Mouse (Mus musculus) urinary bladder, postnatal 14 days (tissue): ENCODE results near the gene Myl3.

Source experiments
- DNase-seq: peaks from one replicate; pipeline ENCODE4 v3.0.0; 2021; ENCODE audit warnings: low spot score

Gene Myl3

GRCm38 (mm10) chr9:110731859-110732258 lies 9.8 kb upstream of the Myl3 start:
- DNase-seq = no peak

- peak; percentile 84 for DNase-seq
These were observed 9.0 kb upstream of the Myl3 start for GRCm38 (mm10) chr9:110732623-110733022.

GRCm38 (mm10) chr9:110733102-110733501 lies 8.6 kb upstream of the Myl3 start:
- DNase-seq = no peak

GRCm38 (mm10) chr9:110734154-110734553 lies 7.5 kb upstream of the Myl3 start:
- no peak for DNase-seq

GRCm38 (mm10) chr9:110736362-110736761 lies 5.3 kb upstream of the Myl3 start:
- DNase-seq = no peak

- no peak for DNase-seq
These were observed 3.6 kb upstream of the Myl3 start for GRCm38 (mm10) chr9:110738054-110738453.

GRCm38 (mm10) chr9:110739961-110740360 lies 1.7 kb upstream of the Myl3 start:
- DNase-seq = no peak

GRCm38 (mm10) chr9:110742295-110742950 lies 762 bp downstream of the Myl3 start:
- DNase-seq = peak; percentile 10

- DNase-seq = peak; percentile 19
These were observed 1.3 kb downstream of the Myl3 start for GRCm38 (mm10) chr9:110742951-110743455.

- peak; percentile 22 for DNase-seq
These were observed 2.0 kb downstream of the Myl3 start for GRCm38 (mm10) chr9:110743456-110744323.

GRCm38 (mm10) chr9:110745752-110746151 lies 4.1 kb downstream of the Myl3 start:
- no peak for DNase-seq

- DNase-seq = no peak
These were observed 4.6 kb downstream of the Myl3 start for GRCm38 (mm10) chr9:110746238-110746637.

GRCm38 (mm10) chr9:110746961-110747360 lies 5.3 kb downstream of the Myl3 start, which contains the start of gene Pth1r:
Pth1r (minus strand) TSS chr9:110747145.
- DNase-seq = no peak

- DNase-seq = no peak
These were observed 6.8 kb downstream of the Myl3 start for GRCm38 (mm10) chr9:110748451-110748850.

GRCm38 (mm10) chr9:110750404-110751187 lies 8.9 kb downstream of the Myl3 start:
- no peak for DNase-seq

- DNase-seq = no peak
These were observed 9.8 kb downstream of the Myl3 start for GRCm38 (mm10) chr9:110751412-110751811.

- DNase-seq = no peak
These were observed 11.3 kb downstream of the Myl3 start for GRCm38 (mm10) chr9:110752917-110753435.

- no peak for DNase-seq
These were observed 12.1 kb downstream of the Myl3 start for GRCm38 (mm10) chr9:110753773-110754172.

- DNase-seq = no peak
These were observed 16.2 kb downstream of the Myl3 start for GRCm38 (mm10) chr9:110757816-110758215.

GRCm38 (mm10) chr9:110758605-110759004 lies 16.9 kb downstream of the Myl3 start:
- peak; percentile 73 for DNase-seq

GRCm38 (mm10) chr9:110759265-110759664 lies 17.6 kb downstream of the Myl3 start:
- DNase-seq = peak; percentile 75

- DNase-seq = no peak
These were observed 19.2 kb downstream of the Myl3 start for GRCm38 (mm10) chr9:110760886-110761285.
